Mouse (Mus musculus): ENCODE results near the gene Herc2. TPM values are rescaled to one million over a fixed set of nuclear protein-coding genes. Genes with fewer than 3 reads are reported as not detected.
"Not testable (repeated sequence)": the region's sequence is repeated elsewhere in the genome, so short reads cannot be mapped to it uniquely, and the experiment has no call there.

The Herc2 gene
- 22.3 and 22.6 TPM in 2 replicates for polyA plus RNA-seq (2015; fragmentation: Nextera tagmentation; extraction: Ambion mirVana)

DNA sequence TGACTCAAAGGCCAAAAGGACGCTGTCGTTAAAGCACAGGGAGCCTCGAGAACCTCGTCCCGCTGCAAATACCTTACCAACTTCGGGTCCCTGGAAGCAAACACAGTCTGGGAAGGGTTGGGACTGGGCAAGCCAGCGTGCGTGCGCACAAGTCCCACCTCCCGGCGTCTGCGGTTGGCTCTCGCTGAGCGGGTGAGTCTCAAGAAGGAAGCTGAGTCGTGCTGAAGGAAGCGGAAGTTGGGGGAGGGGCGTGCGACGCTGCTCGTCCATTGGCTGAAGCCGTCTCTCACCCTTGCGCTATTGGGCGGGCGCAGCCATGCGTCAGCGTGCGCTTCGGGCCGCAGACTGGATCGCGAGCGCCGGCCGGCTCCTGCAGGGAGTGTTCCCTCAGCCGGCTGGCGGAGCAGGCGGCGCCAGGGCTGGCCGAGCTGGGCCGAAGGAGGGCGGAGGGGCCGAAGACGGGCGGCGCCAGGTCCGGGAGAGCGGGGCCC is at the start of gene Herc2:
Herc2 (plus strand) TSS at position 366 of the 491 bp plus-strand sequence.
- Histone ChIP-seq H3K4me2 (ENCODE audit: low read depth, low read length) (peak within 1 kb of the TSS; percentile 72), H3K4me3 (ENCODE audit: low read length) (peak within 1 kb of the TSS; percentile 89), H3K27me3 (ENCODE audit: control insufficient read depth, insufficient read depth, low read depth, low read length) (no peaks in the 10 kb centered on the region), H3K9me3 (ENCODE audit: control insufficient read depth, low read length) (no peaks in the 10 kb centered on the region), H3K36me3 (ENCODE audit: control insufficient read depth, insufficient read depth, low read length) (no peaks in the 10 kb centered on the region), H3K27ac (ENCODE audit: low read length) (peak within 1 kb of the TSS; percentile 93), H3K4me1 (replicated peaks; ENCODE audit: control insufficient read depth, insufficient read depth, low read length) (peaks cover 5% of the 10 kb centered on the region), H3K9ac (ENCODE audit: low read length) (peak within 1 kb of the TSS; percentile 84)
- ATAC-seq (ENCODE audit: low read depth) = peak; percentile 100
- under 1% methylated on average over 46 of the region's 47 CpGs for WGBS

DNA sequence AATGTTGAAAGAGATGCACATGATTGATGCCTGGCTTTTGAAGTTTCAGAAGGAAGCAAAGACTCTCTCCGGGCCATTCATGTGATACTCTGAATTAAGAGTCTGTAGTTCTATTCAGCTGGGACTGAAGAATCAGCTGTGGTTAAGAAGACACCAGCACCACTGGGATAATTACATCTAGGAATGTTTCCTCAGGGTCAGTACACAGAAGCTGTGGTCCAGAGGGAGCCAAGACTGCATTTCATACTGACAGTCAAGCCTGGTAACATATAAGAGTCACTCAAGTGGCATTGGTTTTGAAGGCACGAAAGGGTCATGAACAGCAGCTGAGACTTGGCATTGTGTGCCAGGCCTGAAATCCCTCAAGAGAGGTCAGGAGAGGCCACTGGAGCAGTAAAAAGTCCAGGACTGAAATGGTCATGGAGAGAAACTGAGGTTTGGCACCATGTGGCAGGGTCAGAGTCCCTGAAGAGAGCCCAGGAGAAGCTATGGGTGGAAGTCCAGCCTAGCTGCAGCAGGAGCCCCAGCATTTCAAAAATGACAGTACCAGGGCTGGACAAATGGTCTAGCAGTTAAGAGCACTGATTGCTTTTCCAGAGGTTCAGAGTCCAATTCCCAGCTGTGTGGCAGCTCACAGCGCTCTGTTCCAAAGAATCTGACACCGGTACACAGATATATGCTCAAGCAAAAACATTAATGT is 39.5 kb upstream of the Herc2 start:
- H3K27me3 ChIP-seq (ENCODE audit: control insufficient read depth, insufficient read depth, low read depth, low read length) = no peaks in the 10 kb centered on the region
- H3K4me1 ChIP-seq (replicated peaks; ENCODE audit: control insufficient read depth, insufficient read depth, low read length) = no peaks in the 10 kb centered on the region
- ATAC-seq (ENCODE audit: low read depth) = no peak
- no peak overlapping the region for H3K9ac ChIP-seq (ENCODE audit: low read length)
- no peaks in the 10 kb centered on the region for H3K9me3 ChIP-seq (ENCODE audit: control insufficient read depth, low read length)
- no peak overlapping the region for H3K27ac ChIP-seq (ENCODE audit: low read length)
- WGBS = 63% methylated on average over 4 of the region's 4 CpGs
- no peak overlapping the region for H3K4me2 ChIP-seq (ENCODE audit: low read depth, low read length)
- no peaks in the 10 kb centered on the region for H3K36me3 ChIP-seq (ENCODE audit: control insufficient read depth, insufficient read depth, low read length)
- H3K4me3 ChIP-seq (ENCODE audit: low read length) = no peak overlapping the region

DNA sequence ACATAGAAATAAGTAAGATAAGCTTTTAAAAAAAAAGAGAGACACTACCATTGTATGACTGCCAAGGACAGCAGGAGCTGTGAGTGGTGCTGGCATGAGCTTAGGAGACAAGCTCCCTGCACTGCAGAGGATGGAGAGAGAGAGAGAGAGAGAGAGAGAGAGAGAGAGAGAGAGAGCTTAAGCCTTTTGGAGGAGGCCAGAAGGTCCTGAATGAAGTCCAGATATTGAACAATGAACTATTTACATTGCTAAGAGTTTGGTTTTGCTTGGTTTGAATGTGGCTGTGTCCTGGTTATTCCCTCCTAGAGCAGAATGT is 39.0 kb upstream of the Herc2 start:
- Histone ChIP-seq H3K4me3 (ENCODE audit: low read length) (no peak overlapping the region), H3K27me3 (ENCODE audit: control insufficient read depth, insufficient read depth, low read depth, low read length) (no peaks in the 10 kb centered on the region), H3K9me3 (ENCODE audit: control insufficient read depth, low read length) (no peaks in the 10 kb centered on the region), H3K4me2 (ENCODE audit: low read depth, low read length) (no peak overlapping the region), H3K27ac (ENCODE audit: low read length) (no peak overlapping the region), H3K9ac (ENCODE audit: low read length) (no peak overlapping the region), H3K36me3 (ENCODE audit: control insufficient read depth, insufficient read depth, low read length) (no peaks in the 10 kb centered on the region), H3K4me1 (replicated peaks; ENCODE audit: control insufficient read depth, insufficient read depth, low read length) (no peaks in the 10 kb centered on the region)
- ATAC-seq (ENCODE audit: low read depth) = peak; percentile 52

DNA sequence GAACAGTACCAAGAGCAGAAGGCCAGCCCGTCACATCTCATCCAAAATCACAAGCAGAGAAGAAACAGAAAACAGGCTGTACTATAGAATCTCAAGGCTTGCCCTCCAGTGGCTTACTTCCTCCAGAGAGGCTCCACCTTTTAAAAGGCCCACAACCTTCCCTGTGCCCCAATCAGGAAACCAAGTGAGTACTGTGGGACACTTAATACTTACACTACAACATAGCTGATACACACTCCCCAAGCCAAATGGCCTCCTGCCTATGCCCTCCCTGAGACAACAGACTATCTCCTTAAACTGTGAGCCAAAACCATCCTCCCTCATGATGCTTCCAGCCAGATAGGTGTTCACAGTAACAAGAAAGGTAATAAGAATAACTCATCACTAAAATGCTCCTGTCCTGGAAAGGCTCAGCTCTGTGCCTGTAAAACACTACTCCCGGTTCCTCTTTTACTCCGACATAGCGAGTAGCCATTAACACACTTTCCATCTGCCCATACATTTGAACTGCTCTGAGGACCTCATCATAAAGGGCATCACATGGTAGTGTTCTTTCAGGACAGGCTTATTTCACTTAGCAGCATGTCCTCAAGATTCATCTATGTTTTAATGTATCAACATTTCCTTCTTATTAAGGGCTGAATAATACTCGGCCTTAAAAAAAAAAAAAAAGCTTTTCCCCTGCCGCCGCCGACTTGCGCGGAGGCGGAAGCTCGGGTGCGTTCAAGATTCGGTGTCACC is 36.6 kb upstream of the Herc2 start:
- WGBS = 97% methylated on average over 14 of the region's 14 CpGs
- Histone ChIP-seq H3K27ac (ENCODE audit: low read length) (no peak overlapping the region), H3K4me2 (ENCODE audit: low read depth, low read length) (no peak overlapping the region), H3K4me1 (replicated peaks; ENCODE audit: control insufficient read depth, insufficient read depth, low read length) (0 out of 2 replicates have a peak, but pooled peaks cover 4% of the 10 kb centered on the region), H3K9ac (ENCODE audit: low read length) (no peak overlapping the region), H3K27me3 (ENCODE audit: control insufficient read depth, insufficient read depth, low read depth, low read length) (no peaks in the 10 kb centered on the region), H3K36me3 (ENCODE audit: control insufficient read depth, insufficient read depth, low read length) (no peaks in the 10 kb centered on the region), H3K9me3 (ENCODE audit: control insufficient read depth, low read length) (no peaks in the 10 kb centered on the region), H3K4me3 (ENCODE audit: low read length) (no peak overlapping the region)
- no peak for ATAC-seq (ENCODE audit: low read depth)

DNA sequence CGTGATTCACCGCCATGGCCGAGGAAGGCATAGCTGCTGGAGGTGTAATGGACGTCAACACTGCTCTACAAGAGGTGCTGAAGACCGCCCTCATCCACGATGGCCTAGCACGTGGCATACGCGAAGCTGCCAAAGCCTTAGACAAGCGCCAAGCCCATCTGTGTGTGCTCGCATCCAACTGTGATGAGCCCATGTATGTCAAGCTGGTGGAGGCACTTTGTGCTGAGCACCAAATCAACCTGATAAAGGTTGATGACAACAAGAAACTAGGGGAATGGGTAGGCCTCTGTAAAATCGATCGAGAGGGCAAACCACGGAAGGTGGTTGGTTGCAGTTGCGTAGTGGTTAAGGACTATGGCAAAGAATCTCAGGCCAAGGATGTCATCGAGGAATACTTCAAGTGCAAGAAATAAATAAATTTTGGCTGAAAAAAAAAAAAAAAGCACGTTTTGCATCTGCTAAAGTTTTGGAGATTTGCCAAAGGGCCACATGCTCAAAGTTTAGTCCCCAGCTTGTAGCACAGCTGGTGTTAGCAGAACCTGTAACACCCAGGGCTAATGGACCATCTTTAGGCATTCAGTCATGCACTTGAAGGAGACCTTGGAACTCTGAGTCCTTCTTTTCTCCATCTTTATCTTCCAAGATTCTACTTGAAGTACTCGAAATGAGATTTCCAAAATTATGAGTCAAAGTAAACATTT is 35.8 kb upstream of the Herc2 start:
- not testable (repeated sequence) for H3K4me1 ChIP-seq (replicated peaks; ENCODE audit: control insufficient read depth, insufficient read depth, low read length); H3K9ac ChIP-seq (ENCODE audit: low read length); H3K27me3 ChIP-seq (ENCODE audit: control insufficient read depth, insufficient read depth, low read depth, low read length); ATAC-seq (ENCODE audit: low read depth); H3K4me2 ChIP-seq (ENCODE audit: low read depth, low read length); H3K9me3 ChIP-seq (ENCODE audit: control insufficient read depth, low read length); H3K27ac ChIP-seq (ENCODE audit: low read length); H3K36me3 ChIP-seq (ENCODE audit: control insufficient read depth, insufficient read depth, low read length); H3K4me3 ChIP-seq (ENCODE audit: low read length)
- WGBS = 69% methylated on average over 6 of the region's 18 CpGs

DNA sequence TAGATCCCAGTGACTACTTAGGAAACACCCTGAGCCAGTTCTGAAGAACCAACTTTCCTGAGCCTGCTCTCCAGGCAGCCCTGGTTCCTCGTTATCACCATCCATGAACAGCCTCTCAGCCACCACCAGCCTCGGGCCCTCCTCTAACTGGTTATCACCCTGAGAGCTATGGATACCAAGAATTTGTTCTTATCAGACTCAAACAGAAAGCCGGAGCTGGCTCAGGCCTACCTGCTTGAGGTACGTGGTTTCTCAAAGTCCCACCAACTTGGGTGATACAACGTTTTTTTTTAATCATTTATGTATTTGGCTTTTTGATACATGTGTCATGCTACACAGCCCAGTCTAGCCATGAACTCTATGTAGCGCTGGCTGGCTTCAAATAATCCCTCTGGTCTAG is 34.8 kb upstream of the Herc2 start:
- no peak for ATAC-seq (ENCODE audit: low read depth)
- Histone ChIP-seq H3K4me1 (replicated peaks; ENCODE audit: control insufficient read depth, insufficient read depth, low read length) (0 out of 2 replicates have a peak, but pooled peaks cover 6% of the 10 kb centered on the region), H3K4me2 (ENCODE audit: low read depth, low read length) (no peak overlapping the region), H3K9me3 (ENCODE audit: control insufficient read depth, low read length) (no peaks in the 10 kb centered on the region), H3K36me3 (ENCODE audit: control insufficient read depth, insufficient read depth, low read length) (no peaks in the 10 kb centered on the region), H3K4me3 (ENCODE audit: low read length) (no peak overlapping the region), H3K27ac (ENCODE audit: low read length) (no peak overlapping the region), H3K9ac (ENCODE audit: low read length) (no peak overlapping the region), H3K27me3 (ENCODE audit: control insufficient read depth, insufficient read depth, low read depth, low read length) (no peaks in the 10 kb centered on the region)
- WGBS = 69% methylated on average over 6 of the region's 6 CpGs

DNA sequence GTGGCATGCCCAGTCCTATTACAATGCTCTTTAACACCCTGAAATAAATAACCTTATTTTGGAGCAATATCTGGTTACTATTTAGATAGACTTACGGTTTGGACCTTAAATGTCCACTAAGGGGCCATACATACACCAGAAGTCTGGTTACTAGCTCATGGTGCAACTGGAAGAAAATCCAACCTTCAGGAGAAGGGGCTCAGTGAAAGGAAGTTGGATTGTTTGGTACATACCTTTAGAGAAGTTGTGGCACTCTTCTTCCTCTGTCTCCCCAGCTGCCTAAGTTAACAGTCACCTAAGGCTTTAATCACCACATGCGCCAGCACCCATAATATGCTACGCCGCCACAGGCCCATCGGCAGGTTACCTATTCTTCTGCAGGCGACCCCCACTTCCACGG is 34.2 kb upstream of the Herc2 start:
- H3K36me3 ChIP-seq (ENCODE audit: control insufficient read depth, insufficient read depth, low read length) = no peaks in the 10 kb centered on the region
- WGBS = 96% methylated on average over 7 of the region's 7 CpGs
- H3K9me3 ChIP-seq (ENCODE audit: control insufficient read depth, low read length) = no peaks in the 10 kb centered on the region
- no peaks in the 10 kb centered on the region for H3K27me3 ChIP-seq (ENCODE audit: control insufficient read depth, insufficient read depth, low read depth, low read length)
- no peak overlapping the region for H3K4me2 ChIP-seq (ENCODE audit: low read depth, low read length)
- H3K9ac ChIP-seq (ENCODE audit: low read length) = no peak overlapping the region
- no peak overlapping the region for H3K4me3 ChIP-seq (ENCODE audit: low read length)
- H3K4me1 ChIP-seq (replicated peaks; ENCODE audit: control insufficient read depth, insufficient read depth, low read length) = 0 out of 2 replicates have a peak, but pooled peaks cover 6% of the 10 kb centered on the region
- no peak overlapping the region for H3K27ac ChIP-seq (ENCODE audit: low read length)
- no peak for ATAC-seq (ENCODE audit: low read depth)

DNA sequence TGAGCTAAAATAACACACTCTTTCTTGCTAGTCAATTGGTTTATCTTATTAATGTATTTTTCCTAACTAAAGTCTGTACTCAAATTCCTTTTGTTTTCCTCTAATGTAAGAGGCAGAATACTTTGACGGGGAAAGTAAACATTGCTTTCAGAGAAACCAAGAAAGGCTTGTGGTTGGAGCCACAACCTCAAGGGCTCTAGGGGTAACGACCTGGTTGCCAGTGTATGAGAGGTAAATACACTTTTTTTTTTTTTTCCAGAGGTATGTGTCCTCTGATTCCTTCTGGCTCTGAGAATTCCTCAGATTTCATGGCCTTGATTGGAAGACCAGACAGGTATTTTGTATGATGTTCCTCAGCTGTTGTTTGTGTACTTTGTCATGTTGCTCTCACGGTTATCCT is 32.2 kb upstream of the Herc2 start:
- Histone ChIP-seq H3K4me2 (ENCODE audit: low read depth, low read length) (no peak overlapping the region), H3K27me3 (ENCODE audit: control insufficient read depth, insufficient read depth, low read depth, low read length) (no peaks in the 10 kb centered on the region), H3K36me3 (ENCODE audit: control insufficient read depth, insufficient read depth, low read length) (no peaks in the 10 kb centered on the region), H3K4me3 (ENCODE audit: low read length) (no peak overlapping the region), H3K27ac (ENCODE audit: low read length) (no peak overlapping the region), H3K9me3 (ENCODE audit: control insufficient read depth, low read length) (no peaks in the 10 kb centered on the region), H3K4me1 (replicated peaks; ENCODE audit: control insufficient read depth, insufficient read depth, low read length) (0 out of 2 replicates have a peak, but pooled peaks cover 6% of the 10 kb centered on the region), H3K9ac (ENCODE audit: low read length) (no peak overlapping the region)
- 48% methylated on average over 3 of the region's 3 CpGs for WGBS
- no peak for ATAC-seq (ENCODE audit: low read depth)

DNA sequence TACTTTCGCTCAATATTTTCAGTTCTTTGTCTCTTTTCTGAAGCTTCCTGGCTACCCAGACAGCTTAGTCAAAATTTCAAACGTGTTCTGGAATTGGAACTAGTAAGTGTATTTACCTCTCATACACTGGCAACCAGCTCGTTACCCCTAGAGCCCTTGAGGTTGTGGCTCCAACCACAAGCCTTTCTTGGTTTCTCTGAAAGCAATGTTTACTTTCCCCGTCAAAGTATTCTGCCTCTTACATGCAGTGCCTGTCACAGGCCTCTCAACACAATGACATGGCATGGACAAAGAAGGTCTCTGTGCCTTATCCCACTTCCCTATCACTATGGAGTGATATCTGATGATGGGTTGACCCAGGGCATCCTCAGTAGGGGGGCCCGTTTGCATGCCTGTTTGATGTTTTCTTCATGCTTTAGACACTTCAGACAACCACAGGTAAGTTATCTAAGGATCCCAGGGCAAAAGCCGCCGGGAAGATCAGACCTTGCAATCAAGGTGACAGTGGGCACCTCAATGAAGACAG is 31.5 kb upstream of the Herc2 start:
- Histone ChIP-seq H3K36me3 (ENCODE audit: control insufficient read depth, insufficient read depth, low read length) (no peaks in the 10 kb centered on the region), H3K9me3 (ENCODE audit: control insufficient read depth, low read length) (no peaks in the 10 kb centered on the region), H3K9ac (ENCODE audit: low read length) (0 out of 2 replicates have a peak overlapping the region, but pooled peaks have one; percentile 18), H3K4me3 (ENCODE audit: low read length) (peak overlapping the region; percentile 70), H3K27me3 (ENCODE audit: control insufficient read depth, insufficient read depth, low read depth, low read length) (no peaks in the 10 kb centered on the region), H3K4me2 (ENCODE audit: low read depth, low read length) (peak overlapping the region; percentile 76), H3K4me1 (replicated peaks; ENCODE audit: control insufficient read depth, insufficient read depth, low read length) (0 out of 2 replicates have a peak, but pooled peaks cover 6% of the 10 kb centered on the region), H3K27ac (ENCODE audit: low read length) (no peak overlapping the region; the same call in 1 of the 2 replicates)
- WGBS = 30% methylated on average over 7 of the region's 7 CpGs
- ATAC-seq (ENCODE audit: low read depth) = 0 out of 2 replicates have a peak, but pooled peaks have one; percentile 15
